Mouse (Mus musculus) 416B (cell line): ENCODE measurements around the gene Ccr3.
A peak's percentile ranks its signal among the peaks of the same experiment; 100 is the strongest.
"Not testable (repeated sequence)": the region's sequence is repeated elsewhere in the genome, so short reads cannot be mapped to it uniquely, and the experiment has no call there.

Experiments used
- DNase-seq: peaks from one replicate; pipeline ENCODE4 v3.0.0; 2011; ENCODE audit warnings: low read depth

The Ccr3 gene

DNA sequence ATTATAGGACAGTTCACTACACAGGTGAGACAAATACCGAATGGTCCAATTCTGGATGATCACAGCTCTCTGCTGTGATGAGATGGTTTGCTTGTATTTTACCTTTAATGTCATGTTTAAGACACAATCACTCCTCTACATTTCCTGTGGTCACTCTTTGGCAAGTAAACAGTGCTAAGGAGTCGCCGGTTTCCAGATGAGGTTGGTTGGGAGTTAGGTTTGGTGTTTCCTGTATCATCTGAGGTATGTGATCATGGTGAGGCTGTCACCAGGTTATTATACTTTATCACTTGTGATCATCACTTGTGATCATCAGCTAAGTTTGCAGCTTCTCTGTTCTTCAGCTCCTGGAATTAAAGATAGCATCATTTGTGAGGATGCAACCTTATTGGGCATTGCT is 19.2 kb downstream of the Ccr3 start:
- peak; percentile 49 for DNase-seq

DNA sequence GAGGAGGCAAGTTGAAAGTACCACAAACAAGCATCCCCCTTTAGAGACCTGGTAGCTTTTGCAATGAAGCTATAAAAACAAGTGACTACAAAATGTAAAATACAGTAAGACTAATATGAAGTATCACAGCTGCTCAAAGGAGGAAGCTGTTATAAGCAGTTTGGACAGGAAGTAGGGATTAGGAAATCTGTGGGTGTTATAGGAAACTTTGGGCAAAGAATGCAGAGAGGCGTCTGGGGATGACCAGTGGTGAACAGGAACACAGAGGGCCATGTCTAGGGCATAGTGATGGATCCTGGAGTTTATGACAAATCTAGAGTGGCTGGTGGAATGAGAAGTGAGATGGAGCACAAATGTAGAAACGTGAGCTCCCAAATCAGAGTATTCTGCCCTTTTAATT is 31.8 kb downstream of the Ccr3 start:
- peak; percentile 82 for DNase-seq

DNA sequence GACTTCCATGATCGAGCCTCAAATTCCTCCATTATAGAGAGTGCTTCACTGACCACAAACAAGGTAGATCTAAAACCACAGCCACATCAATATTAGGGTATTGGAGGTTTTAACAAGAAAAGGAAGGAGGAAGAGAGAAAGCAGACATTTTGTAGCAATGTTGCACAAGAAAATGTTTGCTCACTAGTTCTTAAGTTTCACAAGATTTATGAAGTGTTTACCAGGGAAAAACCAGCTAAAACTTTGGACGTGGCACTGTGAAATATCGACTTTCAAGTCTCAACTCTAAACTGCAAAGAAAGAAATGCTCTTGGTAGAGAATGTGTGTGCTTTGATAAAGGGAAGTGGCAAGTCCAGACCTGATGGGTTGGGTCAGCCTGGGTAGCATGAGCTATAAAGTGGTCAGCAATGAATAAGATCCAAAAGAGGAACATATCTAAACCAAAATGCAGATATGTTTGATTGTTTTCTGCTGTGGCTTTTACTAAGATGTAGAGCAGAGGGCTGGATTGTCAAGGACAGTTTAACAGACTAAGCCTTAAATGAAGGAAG is 34.5 kb downstream of the Ccr3 start:
- DNase-seq: peak; percentile 72

DNA sequence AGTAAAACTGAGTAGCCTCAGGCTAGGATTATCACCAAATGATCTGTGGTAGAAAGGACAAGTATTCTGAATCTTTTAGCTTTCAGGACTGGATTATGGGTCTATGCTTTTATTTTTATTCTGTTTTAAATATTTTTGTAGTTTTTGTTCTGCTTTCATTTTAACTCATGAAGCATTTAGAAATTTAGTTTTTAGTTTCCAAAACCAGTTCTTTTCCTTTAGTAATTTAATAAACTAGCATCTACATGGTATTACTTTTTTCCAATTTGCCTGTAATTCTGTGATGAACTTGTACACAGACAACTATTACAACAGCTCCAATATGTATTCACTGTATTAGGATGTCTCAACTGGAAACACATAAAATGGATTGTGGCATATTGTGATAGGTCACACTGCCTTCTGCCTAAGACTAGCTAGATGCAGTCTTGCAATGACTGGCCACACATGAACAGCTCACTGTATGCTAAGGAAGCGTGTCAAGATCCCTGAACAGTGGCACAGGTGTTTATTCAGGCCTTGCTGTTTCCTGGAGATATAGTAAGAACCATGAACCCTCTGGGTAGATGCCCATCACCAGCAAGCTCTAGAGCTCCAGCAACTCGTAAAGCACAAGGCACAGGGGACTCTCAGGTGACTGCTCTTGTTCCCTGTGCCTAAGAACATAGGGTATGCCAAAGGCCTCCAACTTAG is 38.0 kb downstream of the Ccr3 start:
- peak; percentile 64 for DNase-seq

DNA sequence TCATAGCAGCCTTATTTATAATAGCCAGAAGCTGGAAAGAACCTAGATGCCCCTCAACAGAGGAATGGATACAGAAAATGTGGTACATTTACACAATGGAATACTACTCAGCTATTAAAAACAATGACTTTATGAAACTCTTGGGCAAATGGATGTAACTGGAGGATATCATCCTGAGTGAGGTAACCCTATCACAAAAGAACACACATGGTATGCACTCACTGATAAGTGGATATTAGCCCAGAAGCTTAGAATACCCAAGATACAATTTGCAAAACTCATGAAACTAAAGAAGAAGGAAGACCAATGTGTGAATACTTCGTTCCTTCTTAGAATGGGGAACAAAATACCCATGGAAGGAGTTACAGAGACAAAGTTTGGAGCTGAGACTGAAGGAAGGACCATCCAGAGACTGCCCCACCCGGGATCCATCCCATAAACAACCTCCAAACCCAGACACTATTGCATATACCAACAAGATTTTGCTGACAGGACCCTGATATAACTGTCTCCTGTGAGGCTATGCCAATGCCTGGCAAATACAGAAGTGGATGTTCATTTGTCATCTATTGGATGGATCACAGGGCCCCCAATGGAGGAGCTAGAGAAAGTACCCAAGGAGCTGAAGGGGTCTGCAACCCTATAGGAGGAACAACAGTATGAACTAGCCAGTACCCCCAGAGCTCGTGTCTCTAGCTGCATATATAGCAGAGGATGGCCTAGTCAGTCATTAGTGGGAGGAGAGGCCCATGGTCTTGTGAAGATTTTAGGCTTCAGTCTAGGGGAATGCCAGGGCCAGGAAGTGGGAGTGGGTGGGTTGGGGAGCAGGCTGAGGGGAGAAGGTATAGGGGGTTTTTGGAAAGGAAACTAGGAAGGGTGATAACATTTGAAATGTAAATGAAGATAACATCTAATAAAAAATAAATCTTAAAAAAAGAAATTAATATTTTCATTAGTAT is 40.0 kb downstream of the Ccr3 start:
- not testable (repeated sequence) for DNase-seq

DNA sequence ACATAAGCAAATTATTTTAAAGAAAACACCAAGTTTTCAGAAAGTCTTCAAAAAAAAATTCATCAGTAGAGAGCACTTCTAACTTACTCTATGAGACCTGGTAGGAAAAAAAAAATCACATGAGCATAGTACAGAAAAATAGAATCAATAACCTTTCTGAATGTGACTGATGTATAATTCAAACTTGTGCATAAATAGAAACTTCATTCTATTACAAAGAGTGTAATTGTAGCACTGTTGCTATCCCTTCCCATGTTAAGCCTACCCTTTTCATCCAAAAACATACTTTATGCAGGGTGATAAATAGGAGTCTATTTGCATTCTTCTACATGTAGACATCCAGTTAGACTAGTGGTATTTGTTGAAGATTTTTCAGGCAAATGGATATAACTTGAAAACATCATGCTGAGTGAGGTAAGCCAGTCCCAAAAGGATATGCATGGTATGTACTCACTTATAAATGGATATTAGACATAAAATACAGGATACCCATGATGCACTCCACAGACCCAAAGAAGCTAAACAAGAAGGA is 44.9 kb downstream of the Ccr3 start:
- no peak for DNase-seq

DNA sequence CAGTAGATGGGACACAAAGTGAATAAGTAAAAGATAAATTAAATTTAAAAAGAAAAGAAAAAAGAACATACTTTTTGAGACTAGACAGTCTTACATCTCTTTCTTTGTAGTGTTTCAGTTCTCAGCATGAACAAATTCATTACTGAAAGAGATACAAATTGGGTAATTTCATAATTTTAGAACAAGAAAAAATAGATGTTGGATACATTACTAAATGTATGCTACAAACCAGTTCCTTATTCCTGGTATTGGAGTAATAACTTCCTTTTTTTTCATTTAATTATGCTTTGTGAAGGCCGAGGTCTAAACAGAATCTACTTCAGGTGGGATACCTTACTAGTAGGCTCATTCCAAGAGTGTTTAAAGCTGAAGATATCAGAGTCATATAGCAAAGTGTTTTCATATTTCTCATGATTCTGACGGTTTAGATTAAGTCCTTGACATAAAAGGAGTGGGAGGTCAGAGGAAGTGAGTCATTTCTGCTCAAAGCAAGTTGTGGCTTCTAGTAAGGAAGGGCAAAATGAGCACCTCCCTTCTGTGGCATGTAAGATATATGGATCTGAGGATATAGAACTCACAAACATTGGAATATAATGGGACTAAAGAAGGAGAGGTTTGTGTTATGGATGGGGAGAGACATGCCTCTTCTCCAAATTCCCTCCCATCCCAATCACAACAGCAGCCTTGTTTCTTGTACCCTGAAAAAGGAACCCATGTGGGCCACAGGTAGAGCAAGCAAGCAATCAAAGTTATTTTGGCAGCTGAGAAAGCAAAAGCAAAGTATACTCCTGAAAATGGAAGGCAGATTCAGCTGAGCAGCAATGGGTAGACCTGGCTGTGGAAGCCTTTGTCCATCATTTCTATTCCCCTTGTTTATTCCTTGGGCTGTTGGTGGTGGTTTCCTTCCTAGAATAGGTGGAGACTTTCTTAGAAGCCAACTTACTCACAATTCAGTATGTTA is 46.6 kb downstream of the Ccr3 start:
- peak; percentile 94 for DNase-seq

DNA sequence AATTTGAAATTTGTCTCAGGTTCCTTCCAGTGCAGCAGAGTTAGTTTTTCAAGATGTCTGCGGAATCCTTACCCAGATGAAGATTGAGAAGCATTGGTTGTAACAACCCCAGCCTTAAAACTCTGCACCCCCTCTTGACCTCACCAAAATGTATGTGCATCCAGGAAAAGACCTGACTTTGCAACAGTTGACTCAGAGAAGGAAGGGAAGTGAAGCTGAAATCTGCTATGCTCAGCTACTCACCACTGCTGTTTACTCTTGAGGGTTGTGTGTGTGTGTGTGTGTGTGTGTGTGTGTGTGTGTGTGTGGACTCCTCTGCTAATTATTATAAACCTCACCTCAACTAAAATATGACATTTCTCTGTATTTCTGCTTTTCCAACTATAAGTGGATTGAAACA is 49.7 kb downstream of the Ccr3 start:
- peak; percentile 77 for DNase-seq

DNA sequence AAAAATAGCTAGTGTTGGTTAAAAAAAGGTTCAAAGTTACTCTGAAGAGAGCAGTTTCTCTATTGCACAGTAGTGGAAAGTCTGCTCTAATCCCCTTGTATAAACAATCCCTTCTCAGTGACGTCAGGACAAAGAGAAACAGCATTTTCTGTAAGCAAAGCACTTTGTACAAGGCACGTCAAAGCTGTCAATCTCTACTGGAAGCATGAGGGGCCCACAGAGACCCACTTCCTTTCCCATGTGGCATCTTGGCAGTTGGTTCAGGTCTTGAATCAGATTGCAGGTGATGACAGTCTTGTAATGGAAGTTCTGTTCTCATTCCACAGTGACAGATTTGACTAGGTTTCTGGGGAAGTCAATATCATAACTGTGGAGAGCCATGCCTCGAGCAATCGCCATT is 58.0 kb downstream of the Ccr3 start:
- DNase-seq: no peak

DNA sequence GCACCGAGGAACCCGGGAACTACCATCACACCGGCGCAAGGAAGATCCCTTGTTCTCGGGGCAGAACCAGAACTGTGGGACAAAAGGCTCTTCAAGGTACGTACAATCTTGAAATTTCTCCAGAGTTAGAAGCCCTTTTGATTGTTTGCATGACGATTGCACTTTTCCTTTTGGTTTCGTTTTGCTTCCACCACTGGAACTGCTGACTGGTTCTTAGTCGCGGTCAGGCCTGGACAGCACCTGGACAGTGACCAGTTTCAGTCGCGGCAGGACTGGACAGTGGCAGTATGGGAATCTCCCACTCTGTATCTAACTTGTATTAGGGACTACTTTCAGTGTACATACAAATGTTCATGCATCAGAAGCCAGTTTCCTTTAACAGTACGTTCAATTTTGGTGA is 58.7 kb downstream of the Ccr3 start:
- peak; percentile 55 for DNase-seq
